In genomic region chr10:62553611-62554091, GRCm38 (mm10) we compare ENCODE assay signal across 17 mouse cellular contexts. TPM values are rescaled to one million over a fixed set of nuclear protein-coding genes. Genes with fewer than 3 reads are reported as not detected.
A peak's percentile ranks its signal among the peaks of the same experiment; 100 is the strongest.
DNase-seq lines count a peak whose midpoint lies in the region; ATAC-seq and TF ChIP-seq lines count a peak whose summit lies in the region.
"Had no signal": no experiment of that assay in that cellular context is flagged by ENCODE, and none has a peak within 500 bp of the region (broad histone marks: within the 10 kb centered on the region; RNA-seq: fewer than 3 reads in every experiment).

No protein-coding gene starts in this region.

- WGBS in lung, postnatal 0 days, result 56% methylated on average over 12 of the region's 12 CpGs
- WGBS in lung, adult 2 months, result 47% methylated on average over 12 of the region's 12 CpGs
- WGBS in forebrain, postnatal 0 days, result 82% methylated on average over 12 of the region's 12 CpGs

- no peak for TF ChIP-seq POLR2A in lung, adult 2 months (IDR thresholded peaks at IDR 0.05; ENCODE audit: borderline replicate concordance, extremely low read depth, low read depth, low read length)

- TF ChIP-seq CTCF in lung, postnatal 0 days (IDR thresholded peaks at IDR 0.05), result no peak
- no peak for TF ChIP-seq CTCF in lung, adult 2 months (IDR thresholded peaks at IDR 0.05; ENCODE audit: insufficient read depth, low read length)
- TF ChIP-seq CTCF in forebrain, postnatal 0 days (IDR thresholded peaks at IDR 0.05; ENCODE audit: low read depth), result no peak

- ATAC-seq in lung, postnatal 0 days, result peak; percentile 30; the same call in 1 of the 2 replicates
- peak; percentile 85 for ATAC-seq in activated CD4-positive, CD25-positive, alpha-beta regulatory T cell, adult 4 months
- ATAC-seq in megakaryocyte progenitor cell, adult 5-6 weeks (replicated peaks; ENCODE audit: poor library complexity), result peak; percentile 71
- ATAC-seq in forebrain, postnatal 0 days, result no peak
- ATAC-seq: forebrain, embryonic 15.5 days had no signal

- H3K4me2 ChIP-seq in lung, postnatal 0 days (replicated peaks; ENCODE audit: low read depth, low read length), result no peak overlapping the region
- H3K4me2 ChIP-seq in forebrain, postnatal 0 days (ENCODE audit: low read depth), result no peak overlapping the region
- H3K4me2 ChIP-seq: embryonic facial prominence, embryonic 13.5 days; forebrain, embryonic 15.5 days; liver, embryonic 15.5 days; midbrain, embryonic 11.5 days had no signal

- H3K27me3 ChIP-seq in lung, postnatal 0 days (replicated peaks; ENCODE audit: insufficient read depth, low read length), result no peaks in the 10 kb centered on the region
- no peaks in the 10 kb centered on the region for H3K27me3 ChIP-seq in forebrain, postnatal 0 days (ENCODE audit: insufficient read depth, low read length)
- H3K27me3 ChIP-seq: embryonic facial prominence, embryonic 13.5 days; forebrain, embryonic 15.5 days; liver, embryonic 15.5 days had no signal

- H3K4me1 ChIP-seq in lung, postnatal 0 days (ENCODE audit: insufficient read depth, low read depth, low read length), result no peaks in the 10 kb centered on the region
- peaks cover 5% of the 10 kb centered on the region for H3K4me1 ChIP-seq in lung, adult 2 months (ENCODE audit: control insufficient read depth, insufficient read depth, low read length)
- H3K4me1 ChIP-seq in forebrain, postnatal 0 days (ENCODE audit: insufficient read depth), result no peaks in the 10 kb centered on the region
- H3K4me1 ChIP-seq: embryonic facial prominence, embryonic 13.5 days; forebrain, embryonic 15.5 days had no signal

- 0 out of 2 replicates have a peak, but pooled peaks cover 3% of the 10 kb centered on the region for H3K36me3 ChIP-seq in lung, postnatal 0 days (ENCODE audit: insufficient read depth, low read length)
- peaks cover 6% of the 10 kb centered on the region; the same call in 1 of the 2 replicates for H3K36me3 ChIP-seq in forebrain, postnatal 0 days (ENCODE audit: insufficient read depth)

- H3K9me3 ChIP-seq in lung, postnatal 0 days (ENCODE audit: low read length), result no peaks in the 10 kb centered on the region
- H3K9me3 ChIP-seq in forebrain, postnatal 0 days (ENCODE audit: low read length), result no peaks in the 10 kb centered on the region
- H3K9me3 ChIP-seq: embryonic facial prominence, embryonic 13.5 days; forebrain, embryonic 15.5 days; liver, embryonic 15.5 days had no signal

- no peak overlapping the region for H3K4me3 ChIP-seq in lung, postnatal 0 days (ENCODE audit: low read depth, low read length)
- H3K4me3 ChIP-seq in lung, adult 2 months (replicated peaks; ENCODE audit: extremely low read depth, low read depth, low read length), result no peak overlapping the region
- H3K4me3 ChIP-seq in forebrain, postnatal 0 days (ENCODE audit: low read depth, low read length), result no peak overlapping the region
- H3K4me3 ChIP-seq: embryonic facial prominence, embryonic 13.5 days; forebrain, embryonic 15.5 days; liver, embryonic 15.5 days had no signal

- peak; percentile 23 for DNase-seq in lung, postnatal 0 days (ENCODE audit: low spot score)
- no peak for DNase-seq in lung, adult 2 months
- peak; percentile 51 to 56 for DNase-seq in thymus, postnatal 10 days (ENCODE audit: low spot score in 2 of 2)
- DNase-seq in layer of hippocampus, postnatal 36 days, result no peak
- no peak for DNase-seq in urinary bladder, postnatal 25 days (ENCODE audit: low spot score)
- DNase-seq in forebrain, postnatal 0 days, result no peak
- DNase-seq: adrenal gland, postnatal 25 days; cerebellum, adult 9-10 months; heart, postnatal 14 days; kidney, postnatal 36 days; right cerebral cortex, postnatal 14 days had no signal

- H3K9ac ChIP-seq in lung, postnatal 0 days (replicated peaks; ENCODE audit: low read depth), result no peak overlapping the region
- no peak overlapping the region for H3K9ac ChIP-seq in forebrain, postnatal 0 days
- H3K9ac ChIP-seq: embryonic facial prominence, embryonic 13.5 days; forebrain, embryonic 15.5 days; liver, embryonic 15.5 days had no signal

- no peak overlapping the region for H3K27ac ChIP-seq in lung, postnatal 0 days (ENCODE audit: low read length)
- no peak overlapping the region for H3K27ac ChIP-seq in forebrain, postnatal 0 days (ENCODE audit: low read depth, low read length)
- H3K27ac ChIP-seq: embryonic facial prominence, embryonic 13.5 days; forebrain, embryonic 15.5 days; liver, embryonic 15.5 days had no signal

- no peak for TF ChIP-seq EP300 in lung, postnatal 0 days (IDR thresholded peaks at IDR 0.05)

RNA-seq across cellular contexts. Expression of gene Kif1bp, which starts 24.6 kb away (rescaled TPM):
- polyA plus RNA-seq in lung, postnatal 0 days (2015; fragmentation: Nextera tagmentation; extraction: Ambion mirVana), result 21.8 and 22.8 TPM in 2 replicates
- 37.8 and 45.5 TPM in 2 replicates for polyA plus RNA-seq in lung, adult 2 months (2012; rRNA removed)
- 1 to 10 TPM; 4.1 to 6.0 TPM for polyA plus RNA-seq in activated CD4-positive, CD25-positive, alpha-beta regulatory T cell, adult 4 months (2017; shearing (Covaris generic))
- total RNA-seq in megakaryocyte progenitor cell, adult 5-6 weeks (2015), result 18.7 and 26.5 TPM in 2 replicates
- total RNA-seq in megakaryocyte progenitor cell, adult 5-6 weeks (2017), result 14.8 and 19.4 TPM in 2 replicates
- total RNA-seq in layer of hippocampus, postnatal 36 days (2021), result 100 to 1,000 TPM; 206 to 214 TPM
- 95.5 and 100 TPM in 2 replicates for total RNA-seq in forebrain, postnatal 0 days (2014; rRNA removed)
- polyA plus RNA-seq in forebrain, postnatal 0 days (2015; fragmentation: Nextera tagmentation; extraction: Ambion mirVana), result 67.8 and 78.9 TPM in 2 replicates

RNA-seq across cellular contexts. Expression of gene Srgn, which starts 26.4 kb away (rescaled TPM):
- 215 and 245 TPM in 2 replicates for polyA plus RNA-seq in lung, postnatal 0 days (2015; fragmentation: Nextera tagmentation; extraction: Ambion mirVana)
- polyA plus RNA-seq in lung, adult 2 months (2012; rRNA removed), result 48.6 and 82.7 TPM in 2 replicates
- polyA plus RNA-seq in activated CD4-positive, CD25-positive, alpha-beta regulatory T cell, adult 4 months (2017; shearing (Covaris generic)), result 1,000 to 10,000 TPM; 1,983 to 1,991 TPM
- 4,537 and 5,213 TPM in 2 replicates for total RNA-seq in megakaryocyte progenitor cell, adult 5-6 weeks (2015)
- total RNA-seq in megakaryocyte progenitor cell, adult 5-6 weeks (2017), result 2,549 and 3,020 TPM in 2 replicates
- total RNA-seq in layer of hippocampus, postnatal 36 days (2021), result 1 to 10 TPM; 8.4 to 8.5 TPM
- 12.8 and 17.4 TPM in 2 replicates for total RNA-seq in forebrain, postnatal 0 days (2014; rRNA removed)
- polyA plus RNA-seq in forebrain, postnatal 0 days (2015; fragmentation: Nextera tagmentation; extraction: Ambion mirVana), result 19.8 and 19.9 TPM in 2 replicates

RNA-seq across cellular contexts. Expression of gene Ddx21, which starts 48.4 kb away (rescaled TPM):
- polyA plus RNA-seq in lung, postnatal 0 days (2015; fragmentation: Nextera tagmentation; extraction: Ambion mirVana), result 8.2 and 9.0 TPM in 2 replicates
- polyA plus RNA-seq in lung, adult 2 months (2012; rRNA removed), result 7.2 and 13.4 TPM in 2 replicates
- 10 to 100 TPM; 54.1 to 60.2 TPM for polyA plus RNA-seq in activated CD4-positive, CD25-positive, alpha-beta regulatory T cell, adult 4 months (2017; shearing (Covaris generic))
- 115 and 119 TPM in 2 replicates for total RNA-seq in megakaryocyte progenitor cell, adult 5-6 weeks (2015)
- total RNA-seq in megakaryocyte progenitor cell, adult 5-6 weeks (2017), result 148 and 187 TPM in 2 replicates
- 10 to 100 TPM; 21.1 to 22.5 TPM for total RNA-seq in layer of hippocampus, postnatal 36 days (2021)
- total RNA-seq in forebrain, postnatal 0 days (2014; rRNA removed), result 24.2 and 30.7 TPM in 2 replicates
- polyA plus RNA-seq in forebrain, postnatal 0 days (2015; fragmentation: Nextera tagmentation; extraction: Ambion mirVana), result 10.4 and 11.1 TPM in 2 replicates

Comparison
In these comparisons a context has a peak if more than half of its experiments do, and no peak if none do; other contexts are left out.
1. DNase-seq: peak in lung, postnatal 0 days (single experiment) and thymus, postnatal 10 days (2 of 2); none in lung, adult 2 months (single experiment), layer of hippocampus, postnatal 36 days (0 of 2), urinary bladder, postnatal 25 days (single experiment) and forebrain, postnatal 0 days (single experiment).